Mouse (Mus musculus): ENCODE measurements at regions not wholly inside any gene's neighbourhood (a gene's known extent, or its start where the extent isn't known, plus 50 kb on each side); places are given as distances from the start of the nearest gene placed in this dataset.

- H3K4me2 ChIP-seq, result no peak overlapping the region
- no peaks in the 10 kb centered on the region for H3K36me3 ChIP-seq
- H3K27me3 ChIP-seq, result no peaks in the 10 kb centered on the region
- no peaks in the 10 kb centered on the region for H3K9me3 ChIP-seq (replicated peaks)
- no peaks in the 10 kb centered on the region for H3K4me1 ChIP-seq (replicated peaks)
- no peak overlapping the region for H3K27ac ChIP-seq
- DNase-seq (no peak), ATAC-seq (ENCODE audit: low read depth) (no peak)
- WGBS (ENCODE audit: insufficient replicate concordance), result 36% methylated on average over 6 of the region's 6 CpGs
- H3K4me3 ChIP-seq (replicated peaks), result no peak overlapping the region
- no peak overlapping the region for H3K9ac ChIP-seq
Observed at GRCm38 (mm10) chr14:72777927-72778560, 68.2 kb upstream of the Fndc3a start.

DNA sequence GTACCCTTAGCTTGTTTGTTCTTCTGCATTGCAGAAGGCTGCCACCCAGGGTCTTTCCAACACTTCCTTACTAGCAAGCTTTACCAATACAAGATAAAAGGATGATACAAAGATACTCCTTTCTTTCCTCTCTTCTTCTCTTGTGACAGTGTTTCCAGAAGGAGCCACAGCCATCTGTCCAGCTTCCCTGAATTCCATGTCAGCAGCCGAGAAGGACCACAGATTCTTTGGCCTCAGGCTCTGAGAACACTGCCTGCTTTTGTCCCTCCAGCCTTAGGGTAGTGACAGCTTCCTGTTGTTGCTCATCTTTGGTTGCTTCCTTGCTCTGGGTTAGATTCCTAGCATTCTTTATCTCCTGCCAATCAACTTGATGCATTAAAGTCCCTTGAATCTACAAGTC, 60.4 kb upstream of the Fndc3a start:
- Histone ChIP-seq H3K4me2 (no peak overlapping the region), H3K9me3 (replicated peaks) (no peaks in the 10 kb centered on the region), H3K36me3 (no peaks in the 10 kb centered on the region), H3K27me3 (no peaks in the 10 kb centered on the region), H3K4me1 (replicated peaks) (no peaks in the 10 kb centered on the region), H3K9ac (no peak overlapping the region), H3K27ac (no peak overlapping the region), H3K4me3 (replicated peaks) (no peak overlapping the region)
- WGBS (ENCODE audit: insufficient replicate concordance), result 39% methylated on average over 1 of the region's 1 CpGs
- ATAC-seq (ENCODE audit: low read depth) (no peak), DNase-seq (no peak)

DNA sequence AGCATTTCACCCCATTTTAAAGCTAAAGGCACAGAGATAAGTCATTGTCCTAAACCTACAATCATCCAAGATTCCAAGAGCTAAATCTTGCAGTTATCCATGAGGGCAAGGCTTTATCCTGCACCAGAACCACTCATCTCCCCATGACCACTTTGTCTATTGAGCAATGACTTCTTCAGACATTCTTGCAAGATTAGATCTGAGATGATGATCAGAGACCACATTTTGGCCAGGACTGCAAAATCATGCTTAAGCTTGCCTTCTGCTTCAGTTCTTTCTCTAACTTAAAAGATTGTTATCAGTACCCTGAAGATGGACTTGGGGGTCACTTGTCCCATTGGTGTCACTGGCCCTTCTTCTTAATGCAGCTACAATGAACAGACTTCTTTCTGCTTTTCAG, 50.3 kb upstream of the Fndc3a start:
- ATAC-seq (ENCODE audit: low read depth) (no peak), DNase-seq (no peak)
- Histone ChIP-seq H3K4me1 (replicated peaks) (no peaks in the 10 kb centered on the region), H3K4me3 (replicated peaks) (no peak overlapping the region), H3K4me2 (no peak overlapping the region), H3K9ac (no peak overlapping the region), H3K27ac (no peak overlapping the region), H3K9me3 (replicated peaks) (no peaks in the 10 kb centered on the region), H3K36me3 (no peaks in the 10 kb centered on the region), H3K27me3 (no peaks in the 10 kb centered on the region)

Measured in liver, embryonic 13.5 days (tissue).